Mouse (Mus musculus): ENCODE results near the gene Olfr24.
"Not testable (repeated sequence)": the region's sequence is repeated elsewhere in the genome, so short reads cannot be mapped to it uniquely, and the experiment has no call there.

The Olfr24 gene

DNA sequence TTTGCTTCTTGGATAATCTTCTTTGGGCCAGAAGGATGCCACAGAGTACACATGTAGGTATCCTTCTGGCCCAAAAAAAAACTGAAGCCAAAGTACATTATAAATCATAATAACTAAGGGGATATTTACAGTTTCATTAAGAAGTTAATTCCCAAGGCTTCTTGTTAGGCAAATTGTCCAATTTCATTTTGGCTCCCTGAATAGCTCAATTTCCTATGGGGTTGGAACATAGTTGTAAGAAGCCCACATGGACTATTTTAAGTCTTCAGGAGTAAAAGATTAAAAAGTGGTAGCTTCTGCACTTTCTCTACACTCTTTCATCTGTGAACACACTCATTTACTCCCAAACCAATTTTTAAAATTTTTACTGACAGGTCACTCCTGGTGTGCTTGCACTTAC is at the start of gene Olfr24:
Gene Olfr24 (minus strand): TSS at position 101 of the 400 bp plus-strand sequence.
- no peak for DNase-seq (ENCODE audit: low read depth, low spot score)

- no peak for DNase-seq (ENCODE audit: low read depth, low spot score)
Measured at GRCm38 (mm10) chr9:18785316-18785715, 21.5 kb upstream of the Olfr24 start.

- no peak for DNase-seq (ENCODE audit: low read depth, low spot score)
Measured at GRCm38 (mm10) chr9:18779476-18779875, 15.7 kb upstream of the Olfr24 start.

GRCm38 (mm10) chr9:18778981-18779380 is 15.2 kb upstream of the Olfr24 start:
- DNase-seq (ENCODE audit: low read depth, low spot score), result no peak

- no peak for DNase-seq (ENCODE audit: low read depth, low spot score)
Measured at GRCm38 (mm10) chr9:18755595-18755994, 8.2 kb downstream of the Olfr24 start.

DNA sequence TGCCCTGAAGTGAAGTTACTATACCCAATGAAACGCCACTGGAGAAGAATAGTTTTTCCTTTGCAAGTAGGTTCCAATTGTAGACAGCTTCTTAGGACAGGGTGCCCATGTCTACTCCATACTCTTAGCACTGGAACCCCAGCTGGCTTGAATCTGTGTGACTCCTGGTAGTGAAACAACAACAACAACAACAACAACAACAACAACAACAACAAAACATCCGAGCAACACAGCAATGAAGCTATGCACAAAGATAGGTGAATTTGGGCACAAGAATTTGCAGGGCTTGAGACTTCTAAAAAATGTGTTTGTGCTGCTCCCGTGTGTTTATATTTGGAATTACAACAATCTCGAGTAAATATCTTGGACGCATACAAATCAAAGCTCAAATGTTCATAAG is 19.2 kb downstream of the Olfr24 start:
- DNase-seq (ENCODE audit: low read depth, low spot score), result no peak

DNA sequence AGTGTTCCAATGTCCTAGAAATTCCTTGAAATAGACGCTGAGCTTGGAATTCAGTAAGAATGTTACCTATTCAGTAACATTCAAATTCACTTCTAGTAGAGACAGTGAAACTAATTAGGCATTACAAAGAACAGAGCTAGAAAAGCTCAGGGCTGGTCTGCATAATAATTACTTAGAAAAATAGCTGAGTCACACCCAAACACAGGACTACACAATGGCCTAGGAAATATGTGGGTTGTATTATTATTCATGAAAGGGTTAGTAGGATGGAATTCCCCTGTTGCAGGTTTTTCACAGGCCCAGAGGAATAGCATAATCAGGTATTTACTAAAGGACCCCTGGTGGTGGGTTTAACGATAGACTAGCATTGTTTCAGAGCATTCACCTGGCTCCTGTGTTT is 29.6 kb downstream of the Olfr24 start:
- DNase-seq (ENCODE audit: low read depth, low spot score), result not testable (repeated sequence)

GRCm38 (mm10) chr9:18722712-18723099 is 41.1 kb downstream of the Olfr24 start:
- DNase-seq (ENCODE audit: low read depth, low spot score), result no peak

GRCm38 (mm10) chr9:18721931-18722711 is 41.7 kb downstream of the Olfr24 start:
- peak; percentile 26 for DNase-seq (ENCODE audit: low read depth, low spot score)

- DNase-seq (ENCODE audit: low read depth, low spot score), result no peak
Measured at GRCm38 (mm10) chr9:18721011-18721410, 42.8 kb downstream of the Olfr24 start.

DNA sequence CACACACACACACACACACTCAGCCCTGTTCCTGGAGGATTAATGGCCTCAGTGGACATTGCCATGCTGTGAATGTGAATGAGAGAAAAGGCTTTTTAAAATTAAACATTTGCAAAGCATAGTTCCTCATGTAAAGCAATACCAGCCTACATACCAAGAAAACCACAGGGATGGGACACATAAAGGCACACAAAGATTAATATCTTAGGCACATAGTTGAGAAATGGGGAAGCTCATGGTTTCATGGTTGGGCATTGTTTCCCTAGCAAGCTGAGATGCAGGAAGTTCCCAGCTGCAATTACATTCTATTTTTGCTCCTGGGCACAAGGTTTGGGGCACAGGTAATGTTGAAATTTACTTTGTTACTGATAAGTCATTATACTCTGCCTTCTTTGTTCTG is 58.2 kb downstream of the Olfr24 start:
- DNase-seq (ENCODE audit: low read depth, low spot score), result no peak

Measured in embryo, embryonic 11.5 days (tissue).